Mouse (Mus musculus) thymus, postnatal 4 days (tissue): ENCODE data around the gene Arfip1.

ENCODE experiments used
- DNase-seq: peaks from one replicate; pipeline ENCODE4 v3.0.0; 2021

Arfip1 gene

DNA sequence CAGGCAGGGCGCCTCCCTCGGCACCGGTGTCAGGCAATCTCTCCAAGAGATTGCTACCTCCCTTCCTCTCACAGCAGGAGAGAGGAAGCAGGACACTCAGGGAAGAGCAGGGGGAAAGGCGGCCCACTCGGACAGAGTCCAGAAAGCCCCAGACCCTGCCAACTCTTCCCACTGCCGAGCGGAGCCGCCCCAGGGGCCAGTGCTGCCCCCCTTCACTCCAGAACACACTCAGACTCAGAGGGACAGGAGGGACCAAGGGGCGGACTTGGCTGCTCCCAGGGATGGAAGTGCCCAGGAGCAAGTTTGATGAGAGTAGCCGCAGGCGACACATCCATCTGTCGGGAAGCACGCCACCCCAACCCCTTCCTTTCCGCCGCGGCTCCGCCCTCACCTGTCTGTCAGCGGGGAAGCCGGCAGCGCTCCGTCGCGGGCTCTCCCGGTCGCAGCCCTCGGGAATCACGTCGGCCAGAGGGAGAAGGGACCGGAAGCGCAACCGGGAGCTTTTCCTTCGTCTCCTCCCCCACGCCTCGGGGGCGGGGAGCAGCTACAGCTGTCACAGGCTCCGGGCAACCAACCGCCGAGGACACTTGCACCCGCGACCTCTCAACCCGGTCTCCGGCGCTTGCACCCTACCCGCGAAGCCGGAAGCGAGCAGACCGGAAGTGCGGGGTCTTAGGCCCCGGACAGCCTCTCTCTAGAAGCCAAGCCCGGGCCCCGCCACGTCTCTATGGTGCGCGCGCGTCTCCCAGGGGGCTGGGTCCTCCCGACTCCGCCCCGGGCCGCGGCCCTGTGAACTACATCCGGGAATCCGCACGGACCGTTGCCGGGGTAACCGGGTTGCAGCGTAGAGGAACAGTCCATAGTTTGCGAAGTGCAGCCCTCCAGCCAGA is at the start of gene Arfip1:
Gene Arfip1 (minus strand): TSS at position 603 of the 890 bp plus-strand sequence.
- peak; percentile 98 for DNase-seq

DNA sequence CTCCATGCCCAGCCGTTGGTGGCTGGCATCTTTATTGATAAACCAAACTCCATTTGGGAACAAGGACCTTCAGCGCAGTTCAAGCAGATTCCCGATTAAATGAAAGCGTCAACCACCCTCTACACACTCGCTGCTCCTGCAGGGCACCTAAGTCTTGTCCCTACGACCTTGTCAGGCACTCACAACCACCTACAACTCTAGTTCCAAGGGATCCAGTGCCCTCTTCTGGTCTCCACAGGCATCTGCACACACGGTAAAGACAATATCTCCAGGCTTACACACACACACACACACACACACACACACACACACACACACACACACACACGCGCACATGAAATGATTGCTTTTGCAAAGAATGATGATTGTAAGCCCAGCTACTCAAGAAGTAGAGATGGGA is 49.2 kb upstream of the Arfip1 start:
- no peak for DNase-seq

- DNase-seq = no peak
Measured at GRCm38 (mm10) chr3:84622026-84622425, 39.6 kb upstream of the Arfip1 start.

GRCm38 (mm10) chr3:84619725-84620124 is 37.3 kb upstream of the Arfip1 start:
- no peak for DNase-seq

DNA sequence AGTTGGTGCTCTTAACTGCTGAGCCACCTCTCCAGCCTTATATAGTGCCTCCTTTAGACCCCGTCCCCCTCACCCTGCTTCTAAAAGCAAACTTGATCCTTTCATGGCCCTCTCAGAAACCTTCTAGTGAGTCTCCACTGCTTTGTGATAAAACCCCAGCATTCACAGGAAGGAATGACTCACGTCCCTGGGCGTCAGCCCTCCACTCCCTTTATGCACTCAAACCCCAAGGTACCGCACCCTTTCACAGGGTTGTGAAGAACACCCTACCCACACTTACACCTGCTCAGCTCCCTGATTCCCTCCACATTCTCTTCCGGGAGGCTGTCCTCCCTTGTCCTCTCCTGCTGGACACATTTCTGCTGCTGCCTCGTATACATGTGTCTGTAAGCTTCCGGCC is 36.6 kb upstream of the Arfip1 start:
- DNase-seq = no peak

GRCm38 (mm10) chr3:84618627-84619026 is 36.2 kb upstream of the Arfip1 start:
- no peak for DNase-seq

GRCm38 (mm10) chr3:84615856-84616225 is 33.4 kb upstream of the Arfip1 start:
- no peak for DNase-seq

- no peak for DNase-seq
Measured at GRCm38 (mm10) chr3:84615050-84615855, 32.8 kb upstream of the Arfip1 start.

- no peak for DNase-seq
Measured at GRCm38 (mm10) chr3:84610183-84610710, 27.8 kb upstream of the Arfip1 start.

DNA sequence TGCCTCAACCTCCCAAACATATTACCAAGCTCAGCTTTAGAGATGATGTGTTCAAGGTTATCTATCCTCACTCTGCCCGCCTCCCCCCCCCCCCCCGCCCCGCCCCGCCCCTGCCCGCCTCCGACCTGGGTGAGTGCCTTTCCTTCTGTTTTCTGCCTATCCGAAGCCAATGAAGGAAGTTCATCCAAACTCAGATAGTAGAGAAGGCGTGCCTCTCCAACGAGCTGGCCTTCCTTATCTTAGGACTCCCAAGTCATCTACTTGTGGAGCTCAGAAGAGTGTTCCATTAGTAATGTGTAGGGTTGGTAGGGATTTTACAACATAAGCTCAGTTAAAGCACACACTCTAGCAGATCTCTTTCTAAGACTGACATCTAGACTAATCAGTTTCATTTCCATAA is 20.8 kb upstream of the Arfip1 start:
- DNase-seq = no peak

- DNase-seq = no peak
Measured at GRCm38 (mm10) chr3:84602759-84603158, 20.3 kb upstream of the Arfip1 start.

GRCm38 (mm10) chr3:84601870-84602495 is 19.6 kb upstream of the Arfip1 start:
- DNase-seq = no peak

GRCm38 (mm10) chr3:84598756-84599155 is 16.3 kb upstream of the Arfip1 start:
- no peak for DNase-seq

DNA sequence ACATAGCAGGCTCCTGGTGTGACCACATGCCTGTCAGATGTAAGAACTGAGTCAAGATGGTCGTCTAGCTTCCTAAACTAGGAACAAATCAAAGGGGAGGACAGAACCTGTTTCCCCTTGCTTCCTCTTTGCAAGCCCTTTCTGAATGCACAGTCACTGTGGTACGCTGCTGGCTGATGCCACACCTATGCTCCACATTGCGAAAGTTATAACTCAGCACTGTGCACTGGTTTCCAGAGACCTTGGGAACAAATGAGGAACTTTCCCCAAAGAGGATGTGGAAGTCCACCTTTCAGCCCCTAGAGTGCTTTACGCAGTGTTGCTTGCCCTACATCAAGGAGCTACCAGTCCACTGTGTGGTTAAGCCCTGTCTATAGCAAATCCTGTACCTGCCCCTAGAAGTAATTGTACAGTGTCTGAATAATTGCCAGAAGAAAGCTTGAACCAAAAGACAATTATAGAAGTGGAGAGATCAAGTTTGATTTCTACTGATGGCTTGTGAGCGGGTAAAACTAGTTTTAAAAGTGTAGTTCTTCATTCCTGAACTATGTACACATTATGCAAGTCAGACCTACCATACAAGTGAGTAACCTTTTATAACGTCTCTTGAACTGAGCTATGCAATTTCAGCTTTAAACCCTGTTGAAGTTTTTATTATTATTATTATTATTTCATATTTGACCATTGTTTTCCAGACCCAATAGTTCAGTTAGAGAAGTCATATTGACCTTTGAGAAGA is 15.7 kb upstream of the Arfip1 start:
- no peak for DNase-seq

DNA sequence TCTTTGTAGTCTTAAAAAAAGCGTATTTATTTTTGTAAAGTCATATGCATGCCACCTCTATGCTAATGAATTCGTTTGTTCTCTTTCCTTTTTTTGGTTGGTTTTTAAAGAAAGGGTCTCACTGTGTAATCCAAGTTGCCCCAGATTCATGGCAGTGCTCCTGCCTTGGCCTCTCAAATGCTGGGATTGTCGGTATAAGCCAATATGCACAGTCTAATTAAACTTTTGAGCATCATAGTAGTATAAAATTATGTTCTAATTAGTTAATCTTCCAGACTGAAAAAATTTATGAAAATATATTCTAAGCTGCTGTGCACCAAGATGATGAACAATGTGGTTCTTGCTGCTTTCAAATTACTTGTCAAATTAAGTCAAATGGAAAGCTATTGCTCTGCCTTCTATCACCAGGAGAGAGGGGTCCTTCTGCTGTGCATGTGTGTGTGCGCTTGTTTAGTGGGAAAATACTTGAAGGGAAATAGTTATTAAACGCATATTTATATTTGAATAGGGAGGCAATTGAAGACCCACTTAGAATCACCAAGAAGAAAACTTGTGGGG is 13.3 kb upstream of the Arfip1 start:
- DNase-seq = no peak

GRCm38 (mm10) chr3:84594894-84595676 is 12.7 kb upstream of the Arfip1 start:
- peak; percentile 31 for DNase-seq

GRCm38 (mm10) chr3:84593274-84593673 is 10.8 kb upstream of the Arfip1 start, which contains the start of gene Tigd4:
Gene Tigd4, plus strand, starts transcription at chr3:84593574.
- DNase-seq = no peak

GRCm38 (mm10) chr3:84586736-84587135 is 4.3 kb upstream of the Arfip1 start:
- no peak for DNase-seq

- DNase-seq = no peak
Measured at GRCm38 (mm10) chr3:84582913-84583276, 470 bp upstream of the Arfip1 start.

DNA sequence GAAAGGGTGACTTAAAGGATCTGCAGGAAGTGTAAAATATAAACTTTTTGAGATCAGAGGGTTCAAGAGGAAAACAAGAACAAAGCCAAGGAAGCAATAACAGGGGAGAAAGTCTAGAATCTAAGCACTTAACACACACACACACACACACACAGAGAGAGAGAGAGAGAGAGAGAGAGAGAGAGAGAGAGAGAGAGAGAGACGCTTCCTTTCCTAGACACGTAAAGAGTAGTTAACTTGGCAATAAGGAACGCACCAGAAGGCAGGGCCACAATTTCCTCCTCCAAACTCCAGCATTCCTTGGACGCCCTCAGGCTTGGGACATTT is 766 bp downstream of the Arfip1 start:
- no peak for DNase-seq

DNA sequence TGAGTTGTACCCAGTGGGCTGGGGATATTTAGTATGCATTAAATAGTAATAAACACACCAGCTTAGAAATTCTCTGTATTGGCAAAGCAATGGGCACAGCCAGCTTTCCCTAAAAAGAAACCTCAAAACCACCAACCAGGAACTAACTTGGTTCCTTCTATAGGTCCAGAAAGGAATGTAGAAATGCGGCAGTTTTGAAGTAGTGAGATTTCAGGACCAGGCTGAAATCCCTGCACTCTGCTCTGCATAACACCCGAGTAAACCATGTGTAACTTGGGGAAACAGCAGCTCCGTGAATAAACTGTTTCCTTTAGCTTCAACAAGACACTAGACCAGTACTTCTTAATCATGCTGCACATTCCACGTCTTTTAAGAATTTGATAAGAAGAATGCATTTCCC is 1.7 kb downstream of the Arfip1 start:
- DNase-seq = no peak

DNA sequence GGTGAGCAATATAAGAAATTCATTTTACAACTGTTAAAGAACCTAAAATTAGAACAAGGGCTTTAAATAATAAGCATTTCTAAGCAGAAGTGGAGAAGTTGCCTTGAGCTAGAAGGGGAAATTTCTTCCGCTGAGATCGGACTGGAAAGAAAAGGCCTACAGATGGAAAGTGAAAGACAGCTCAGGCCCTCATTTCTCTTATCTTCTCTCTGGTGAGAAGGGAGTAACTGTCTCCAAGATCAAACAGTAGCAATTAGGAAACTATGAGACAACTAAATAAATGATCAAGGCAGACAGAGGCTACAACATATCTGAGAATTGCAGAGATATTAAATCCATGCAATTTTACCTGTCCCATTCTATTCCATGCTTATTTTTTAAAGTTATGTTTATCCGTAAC is 11.9 kb downstream of the Arfip1 start:
- no peak for DNase-seq
